Mouse (Mus musculus): Measurements from ENCODE around the gene Rab3a. TPM values are rescaled to one million over a fixed set of nuclear protein-coding genes. Genes with fewer than 3 reads are reported as not detected.

The Rab3a gene
- total and polyA plus RNA-seq, 2 experiments from 2014 or later, result 32.8 to 40.3 TPM

DNA sequence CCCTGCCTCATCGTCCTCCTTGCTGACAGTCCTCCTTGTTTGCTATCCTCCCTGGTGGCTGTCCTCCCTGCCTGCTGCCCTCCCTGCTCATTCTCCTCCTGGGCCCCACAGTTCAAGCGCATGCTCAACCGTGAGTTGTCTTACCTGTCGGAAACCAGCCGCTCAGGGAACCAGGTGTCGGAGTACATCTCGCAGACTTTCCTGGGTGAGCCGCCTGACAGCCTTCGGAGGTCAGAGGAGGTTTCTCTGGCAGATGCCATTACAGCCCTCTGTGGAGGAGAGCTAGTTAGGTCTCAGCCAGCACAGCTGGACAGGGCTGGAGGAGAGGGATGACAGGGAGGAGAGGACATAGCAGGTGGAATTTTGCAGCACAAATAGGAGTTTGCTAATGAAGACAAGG, 7.8 kb upstream of the Rab3a start:
- Histone ChIP-seq H3K27ac (ENCODE audit: low read depth) (no peak overlapping the region), H3K4me1 (ENCODE audit: control insufficient read depth, insufficient read depth) (peaks cover 15% of the 10 kb centered on the region), H3K9me3 (replicated peaks; ENCODE audit: control insufficient read depth, low read length) (no peaks in the 10 kb centered on the region), H3K36me3 (replicated peaks; ENCODE audit: control insufficient read depth, insufficient read depth, low read length) (no peaks in the 10 kb centered on the region), H3K4me3 (ENCODE audit: low read depth, low read length) (no peak overlapping the region), H3K4me2 (ENCODE audit: low read depth, low read length) (no peak overlapping the region), H3K27me3 (ENCODE audit: control insufficient read depth, insufficient read depth, low read length) (peaks cover 72% of the 10 kb centered on the region), H3K9ac (replicated peaks; ENCODE audit: low read depth, low read length) (no peak overlapping the region)
- ATAC-seq (ENCODE audit: insufficient read depth, low read depth) (no peak), DNase-seq (ENCODE audit: low spot score) (no peak)
- TF ChIP-seq EP300 (IDR thresholded peaks at IDR 0.05; ENCODE audit: low read depth) (no peak), CTCF (IDR thresholded peaks at IDR 0.05; ENCODE audit: low read depth) (no peak)
- 56% methylated on average over 9 of the region's 9 CpGs for WGBS

DNA sequence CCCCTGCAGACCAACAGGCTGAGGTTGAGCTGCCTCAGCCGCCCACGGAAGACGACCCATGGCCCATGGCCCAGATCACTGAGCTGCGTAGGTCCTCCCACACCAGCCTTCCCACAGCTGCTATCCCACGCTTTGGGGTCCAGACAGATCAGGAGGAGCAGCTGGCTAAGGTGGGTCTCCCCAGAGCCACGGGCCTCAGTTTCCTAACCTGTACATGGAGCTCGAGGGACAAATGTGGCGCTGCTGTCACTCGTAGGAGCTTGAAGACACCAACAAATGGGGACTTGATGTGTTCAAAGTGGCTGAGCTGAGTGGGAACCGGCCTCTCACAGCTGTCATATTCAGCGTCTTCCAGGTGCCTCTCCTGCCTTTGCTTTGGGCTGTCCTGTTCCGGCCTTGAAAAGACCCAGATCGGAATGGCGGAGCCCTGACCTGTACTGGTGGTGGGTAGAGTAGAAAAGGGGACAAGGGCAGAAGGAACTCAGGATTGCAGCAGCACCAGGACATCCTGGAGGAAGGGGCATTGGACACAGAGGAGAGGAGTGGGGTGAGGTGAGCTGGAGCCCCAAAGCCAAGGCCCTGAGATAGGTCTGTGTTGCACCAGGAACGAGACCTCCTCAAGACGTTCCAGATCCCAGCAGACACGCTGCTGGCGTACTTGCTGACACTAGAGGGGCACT, 7.1 kb upstream of the Rab3a start:
- Histone ChIP-seq H3K36me3 (replicated peaks; ENCODE audit: control insufficient read depth, insufficient read depth, low read length) (no peaks in the 10 kb centered on the region), H3K9ac (replicated peaks; ENCODE audit: low read depth, low read length) (no peak overlapping the region), H3K4me3 (ENCODE audit: low read depth, low read length) (no peak overlapping the region), H3K4me2 (ENCODE audit: low read depth, low read length) (no peak overlapping the region), H3K9me3 (replicated peaks; ENCODE audit: control insufficient read depth, low read length) (no peaks in the 10 kb centered on the region), H3K27me3 (ENCODE audit: control insufficient read depth, insufficient read depth, low read length) (peaks cover 72% of the 10 kb centered on the region), H3K4me1 (ENCODE audit: control insufficient read depth, insufficient read depth) (peaks cover 15% of the 10 kb centered on the region), H3K27ac (ENCODE audit: low read depth) (no peak overlapping the region)
- no peak for TF ChIP-seq CTCF (IDR thresholded peaks at IDR 0.05; ENCODE audit: low read depth)
- TF ChIP-seq EP300 (IDR thresholded peaks at IDR 0.05; ENCODE audit: low read depth), result no peak
- ATAC-seq (ENCODE audit: insufficient read depth, low read depth) (no peak), DNase-seq (ENCODE audit: low spot score) (no peak)
- WGBS, result 80% methylated on average over 18 of the region's 18 CpGs

DNA sequence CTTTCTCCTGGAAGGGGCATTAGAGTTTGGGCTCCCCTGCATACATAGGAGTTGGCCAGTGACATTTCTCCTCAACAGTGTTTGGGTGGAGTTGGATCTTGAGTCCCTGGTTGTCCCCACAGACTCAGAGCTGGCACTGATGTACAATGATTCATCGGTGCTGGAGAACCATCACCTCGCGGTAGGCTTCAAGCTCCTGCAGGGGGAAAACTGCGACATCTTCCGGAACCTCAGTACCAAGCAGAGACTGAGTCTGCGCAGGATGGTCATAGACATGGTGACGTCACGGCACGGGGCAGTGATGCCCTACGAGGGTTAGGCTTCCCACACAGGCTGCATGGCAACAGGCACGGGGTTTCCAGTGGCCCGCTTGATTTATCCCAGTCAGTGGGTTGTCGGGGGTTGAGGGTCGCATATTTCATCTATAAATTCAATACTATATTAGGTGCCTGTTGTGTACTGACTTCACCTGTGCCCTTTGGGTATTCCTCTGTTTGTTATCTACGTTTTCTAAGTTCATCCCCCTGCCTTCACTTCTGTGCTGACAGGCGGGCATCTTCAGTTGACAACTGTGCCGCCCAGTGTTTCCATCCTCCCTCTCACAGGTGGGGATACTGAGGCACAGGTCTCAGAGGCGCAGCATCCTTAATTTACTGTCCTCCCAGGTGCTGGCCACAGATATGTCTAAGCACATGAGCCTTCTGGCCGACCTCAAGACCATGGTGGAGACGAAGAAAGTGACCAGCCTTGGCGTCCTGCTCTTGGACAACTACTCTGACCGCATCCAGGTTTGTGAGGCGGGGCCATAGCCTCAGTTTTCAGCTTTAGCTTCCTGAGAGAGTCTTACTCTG, 6.0 kb upstream of the Rab3a start:
- H3K9ac ChIP-seq (replicated peaks; ENCODE audit: low read depth, low read length), result no peak overlapping the region
- H3K36me3 ChIP-seq (replicated peaks; ENCODE audit: control insufficient read depth, insufficient read depth, low read length), result no peaks in the 10 kb centered on the region
- H3K4me2 ChIP-seq (ENCODE audit: low read depth, low read length), result no peak overlapping the region
- H3K27me3 ChIP-seq (ENCODE audit: control insufficient read depth, insufficient read depth, low read length), result peaks cover 62% of the 10 kb centered on the region
- TF ChIP-seq CTCF (IDR thresholded peaks at IDR 0.05; ENCODE audit: low read depth) (no peak), EP300 (IDR thresholded peaks at IDR 0.05; ENCODE audit: low read depth) (no peak)
- peaks cover 11% of the 10 kb centered on the region for H3K4me1 ChIP-seq (ENCODE audit: control insufficient read depth, insufficient read depth)
- no peak for DNase-seq (ENCODE audit: low spot score)
- H3K9me3 ChIP-seq (replicated peaks; ENCODE audit: control insufficient read depth, low read length), result no peaks in the 10 kb centered on the region
- WGBS, result 80% methylated on average over 23 of the region's 23 CpGs
- no peak for ATAC-seq (ENCODE audit: insufficient read depth, low read depth)
- H3K27ac ChIP-seq (ENCODE audit: low read depth), result no peak overlapping the region
- no peak overlapping the region for H3K4me3 ChIP-seq (ENCODE audit: low read depth, low read length)

DNA sequence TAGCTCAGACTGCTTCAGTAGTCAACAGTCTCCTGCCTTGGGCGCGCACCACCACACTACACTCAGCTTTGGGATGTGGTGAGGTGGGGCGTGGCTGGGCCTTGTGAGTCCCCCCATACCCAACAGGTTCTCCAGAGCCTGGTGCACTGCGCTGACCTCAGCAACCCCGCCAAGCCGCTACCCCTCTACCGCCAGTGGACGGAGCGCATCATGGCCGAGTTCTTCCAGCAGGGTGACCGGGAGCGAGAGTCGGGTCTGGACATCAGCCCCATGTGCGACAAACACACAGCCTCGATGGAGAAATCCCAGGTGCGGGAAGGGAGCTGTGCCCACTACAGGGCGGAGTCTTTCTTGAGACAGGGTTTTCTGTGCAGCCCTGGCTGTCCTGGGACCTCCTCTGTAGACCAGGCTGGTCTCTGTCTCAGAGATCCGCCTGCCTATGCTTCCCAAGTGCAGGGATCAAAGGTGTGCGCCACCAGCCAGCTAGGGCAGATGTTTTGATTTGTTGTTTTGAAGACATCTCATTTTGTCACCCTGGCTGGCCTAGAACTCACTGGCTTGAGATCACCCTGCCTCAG, 5.3 kb upstream of the Rab3a start:
- peaks cover 11% of the 10 kb centered on the region for H3K4me1 ChIP-seq (ENCODE audit: control insufficient read depth, insufficient read depth)
- DNase-seq (ENCODE audit: low spot score), result no peak
- TF ChIP-seq CTCF (IDR thresholded peaks at IDR 0.05; ENCODE audit: low read depth) (no peak), EP300 (IDR thresholded peaks at IDR 0.05; ENCODE audit: low read depth) (no peak)

DNA sequence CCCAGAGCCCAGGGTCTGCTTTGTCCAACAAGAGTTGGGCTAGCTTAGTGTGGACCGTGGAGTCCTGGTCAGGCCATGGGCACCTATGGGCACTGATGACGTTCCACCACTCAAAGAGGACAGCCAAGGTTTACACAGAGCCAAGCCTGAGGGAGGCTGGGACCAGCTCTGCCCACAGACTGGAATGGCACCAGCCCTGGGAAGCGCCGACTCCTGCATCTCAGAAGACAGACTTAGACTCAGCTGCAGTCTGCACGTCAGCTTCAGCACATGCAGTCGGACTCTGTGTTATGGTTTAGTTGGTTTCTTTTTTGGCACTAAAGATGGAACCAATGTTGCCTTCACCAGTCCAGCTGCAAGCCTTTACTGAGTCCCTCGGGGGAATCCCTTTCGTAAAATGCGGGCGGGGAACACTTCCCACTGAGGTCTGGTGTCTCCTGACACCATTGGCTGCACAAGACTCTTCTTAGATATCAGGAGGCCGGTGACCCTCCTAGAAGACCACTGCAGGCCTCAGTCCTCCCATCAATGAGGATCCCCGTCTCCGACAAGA, 4.3 kb upstream of the Rab3a start:
- H3K36me3 ChIP-seq (replicated peaks; ENCODE audit: control insufficient read depth, insufficient read depth, low read length), result no peaks in the 10 kb centered on the region
- no peaks in the 10 kb centered on the region for H3K9me3 ChIP-seq (replicated peaks; ENCODE audit: control insufficient read depth, low read length)
- no peak overlapping the region for H3K4me3 ChIP-seq (ENCODE audit: low read depth, low read length)
- no peak overlapping the region for H3K4me2 ChIP-seq (ENCODE audit: low read depth, low read length)
- H3K9ac ChIP-seq (replicated peaks; ENCODE audit: low read depth, low read length), result no peak overlapping the region
- 74% methylated on average over 13 of the region's 13 CpGs for WGBS
- no peak for DNase-seq (ENCODE audit: low spot score)
- peaks cover 12% of the 10 kb centered on the region for H3K4me1 ChIP-seq (ENCODE audit: control insufficient read depth, insufficient read depth)
- no peak for ATAC-seq (ENCODE audit: insufficient read depth, low read depth)
- TF ChIP-seq CTCF (IDR thresholded peaks at IDR 0.05; ENCODE audit: low read depth) (no peak), EP300 (IDR thresholded peaks at IDR 0.05; ENCODE audit: low read depth) (no peak)
- H3K27me3 ChIP-seq (ENCODE audit: control insufficient read depth, insufficient read depth, low read length), result peaks cover 45% of the 10 kb centered on the region
- H3K27ac ChIP-seq (ENCODE audit: low read depth), result no peak overlapping the region

More for the DNA sequence above, 5.3 kb upstream of the Rab3a start:
- H3K4me2 ChIP-seq (ENCODE audit: low read depth, low read length), result no peak overlapping the region
- no peak overlapping the region for H3K9ac ChIP-seq (replicated peaks; ENCODE audit: low read depth, low read length)
- H3K4me3 ChIP-seq (ENCODE audit: low read depth, low read length), result no peak overlapping the region
- no peaks in the 10 kb centered on the region for H3K36me3 ChIP-seq (replicated peaks; ENCODE audit: control insufficient read depth, insufficient read depth, low read length)
- ATAC-seq (ENCODE audit: insufficient read depth, low read depth), result no peak
- H3K27me3 ChIP-seq (ENCODE audit: control insufficient read depth, insufficient read depth, low read length), result peaks cover 55% of the 10 kb centered on the region
- no peak overlapping the region for H3K27ac ChIP-seq (ENCODE audit: low read depth)
- H3K9me3 ChIP-seq (replicated peaks; ENCODE audit: control insufficient read depth, low read length), result no peaks in the 10 kb centered on the region
- WGBS, result 75% methylated on average over 19 of the region's 19 CpGs
